Mouse (Mus musculus) kidney, adult 2 months (tissue): ENCODE results near the gene Spata32.

Experiments
- CTCF ChIP-seq: fragments of 200-500 bp; conservative IDR thresholded peaks from 2 replicates; pipeline ENCODE4 v1.5.1; 2011; ENCODE audit warnings: low read depth, mild to moderate bottlenecking, control low read depth, low read length, moderate library complexity, mixed read lengths; ENCODE audit not compliant: insufficient read depth, insufficient read length
- POLR2A ChIP-seq: fragments of 200-500 bp; IDR thresholded peaks from one replicate; pipeline ENCODE4 v1.6.1; 2011; ENCODE audit warnings: low read depth, low read length, control low read depth

DNA sequence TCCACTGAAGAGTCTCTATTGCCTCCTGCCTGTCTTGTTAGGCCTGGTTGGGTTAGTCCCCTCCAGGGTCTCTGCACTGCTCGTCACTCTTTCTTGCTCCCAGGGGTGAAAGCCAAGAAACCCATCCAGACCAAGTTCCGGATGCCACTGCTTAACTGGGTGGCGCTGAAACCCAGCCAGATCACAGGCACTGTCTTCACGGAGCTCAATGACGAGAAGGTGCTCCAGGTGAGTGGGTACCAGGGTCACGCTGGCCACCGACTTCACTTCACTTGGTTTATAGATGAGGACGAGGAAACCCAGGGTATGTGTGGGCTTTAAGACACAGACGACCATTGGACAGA lies 24.4 kb downstream of the Spata32 start:
- TF ChIP-seq CTCF: no peak
- no peak for TF ChIP-seq POLR2A
